In genomic region chr3:35474361-35474760, GRCm38 (mm10) we compare ENCODE assay signal across 24 mouse cellular contexts.
DNase-seq lines count a peak whose midpoint lies in the region; ATAC-seq and TF ChIP-seq lines count a peak whose summit lies in the region.
"Had no signal": no experiment of that assay in that cellular context is flagged by ENCODE, and none has a peak within 500 bp of the region (broad histone marks: within the 10 kb centered on the region; RNA-seq: fewer than 3 reads in every experiment).

No protein-coding gene starts in this region.

- WGBS in midbrain, embryonic 10.5 days, result 42% methylated on average over 6 of the region's 6 CpGs
- whole genome bisulfite sequencing in midbrain, postnatal 0 days, result 36% methylated on average over 6 of the region's 6 CpGs
- 46% methylated on average over 6 of the region's 6 CpGs for WGBS in embryonic facial prominence, embryonic 10.5 days
- 30% methylated on average over 6 of the region's 6 CpGs for WGBS in limb, embryonic 10.5 days
- 22% methylated on average over 6 of the region's 6 CpGs for WGBS in neural tube, embryonic 14.5 days

- no peak for TF ChIP-seq CTCF in midbrain, postnatal 0 days (IDR thresholded peaks at IDR 0.05)

- DNase-seq in midbrain, embryonic 10.5 days (ENCODE audit: low spot score), result peak; percentile 33
- DNase-seq in midbrain, postnatal 0 days (ENCODE audit: low spot score), result no peak
- peak; percentile 20 for DNase-seq in embryonic facial prominence, embryonic 10.5 days (ENCODE audit: low spot score)
- peak; percentile 62 for DNase-seq in limb, embryonic 10.5 days (ENCODE audit: low spot score)
- DNase-seq in heart, postnatal 4 days, result no peak
- no peak for DNase-seq in left cerebral cortex, postnatal 36 days (ENCODE audit: low spot score in 2 of 2)
- no peak for DNase-seq in cerebellum, adult 8-10 months
- DNase-seq: adrenal gland, postnatal 10 days; B cell, adult 2 months; cerebellum, postnatal 10 days; gastrocnemius, adult 2 months; heart, postnatal 14 days; kidney, adult 11 months; lung, adult 2 months; retina, postnatal 1 day; right cerebral cortex, postnatal 4 days had no signal

- peak overlapping the region; percentile 34; the same call in 1 of the 2 replicates for H3K27ac ChIP-seq in midbrain, embryonic 10.5 days (replicated peaks)
- no peak overlapping the region for H3K27ac ChIP-seq in midbrain, postnatal 0 days (ENCODE audit: low read depth, low read length)
- H3K27ac ChIP-seq in embryonic facial prominence, embryonic 10.5 days (replicated peaks), result no peak overlapping the region
- no peak overlapping the region for H3K27ac ChIP-seq in limb, embryonic 10.5 days
- H3K27ac ChIP-seq in neural tube, embryonic 14.5 days (ENCODE audit: low read depth, low read length), result no peak overlapping the region
- H3K27ac ChIP-seq: embryonic facial prominence, embryonic 13.5 days; gastrocnemius, adult 2 months; kidney, postnatal 0 days; layer of hippocampus, adult 2 months; liver, embryonic 12.5 days had no signal

- no peaks in the 10 kb centered on the region for H3K27me3 ChIP-seq in midbrain, embryonic 10.5 days (ENCODE audit: low read depth, poor library complexity, severe bottlenecking)
- no peaks in the 10 kb centered on the region for H3K27me3 ChIP-seq in midbrain, postnatal 0 days (ENCODE audit: insufficient read depth, low read length)
- no peaks in the 10 kb centered on the region for H3K27me3 ChIP-seq in embryonic facial prominence, embryonic 10.5 days (replicated peaks; ENCODE audit: low read depth, poor library complexity, severe bottlenecking)
- no peaks in the 10 kb centered on the region for H3K27me3 ChIP-seq in limb, embryonic 10.5 days (ENCODE audit: low read depth, poor library complexity, severe bottlenecking)
- H3K27me3 ChIP-seq in neural tube, embryonic 14.5 days (ENCODE audit: control insufficient read depth, insufficient read depth, low read length), result peaks cover 2% of the 10 kb centered on the region; the same call in 1 of the 2 replicates
- H3K27me3 ChIP-seq: embryonic facial prominence, embryonic 13.5 days; heart, embryonic 12.5 days; liver, embryonic 12.5 days; megakaryocyte, embryonic 14.5 days had no signal

- H3K4me3 ChIP-seq in midbrain, embryonic 10.5 days, result no peak overlapping the region
- no peak overlapping the region for H3K4me3 ChIP-seq in midbrain, postnatal 0 days (ENCODE audit: low read depth, low read length)
- no peak overlapping the region for H3K4me3 ChIP-seq in embryonic facial prominence, embryonic 10.5 days
- H3K4me3 ChIP-seq in limb, embryonic 10.5 days, result no peak overlapping the region
- H3K4me3 ChIP-seq in neural tube, embryonic 14.5 days (ENCODE audit: low read depth, low read length), result no peak overlapping the region
- H3K4me3 ChIP-seq: embryonic facial prominence, embryonic 13.5 days; gastrocnemius, adult 2 months; heart, embryonic 12.5 days; layer of hippocampus, adult 2 months; liver, embryonic 12.5 days; megakaryocyte, embryonic 14.5 days had no signal

- H3K36me3 ChIP-seq in midbrain, embryonic 10.5 days, result no peaks in the 10 kb centered on the region
- no peaks in the 10 kb centered on the region for H3K36me3 ChIP-seq in midbrain, postnatal 0 days (ENCODE audit: insufficient read depth, low read length)
- H3K36me3 ChIP-seq in embryonic facial prominence, embryonic 10.5 days (replicated peaks), result no peaks in the 10 kb centered on the region
- no peaks in the 10 kb centered on the region for H3K36me3 ChIP-seq in limb, embryonic 10.5 days
- no peaks in the 10 kb centered on the region for H3K36me3 ChIP-seq in neural tube, embryonic 14.5 days (ENCODE audit: control insufficient read depth, insufficient read depth, low read length)
- H3K36me3 ChIP-seq: embryonic facial prominence, embryonic 13.5 days; heart, embryonic 12.5 days; liver, embryonic 12.5 days had no signal

- H3K9me3 ChIP-seq in midbrain, embryonic 10.5 days (replicated peaks), result no peaks in the 10 kb centered on the region
- no peaks in the 10 kb centered on the region for H3K9me3 ChIP-seq in midbrain, postnatal 0 days (ENCODE audit: low read length)
- H3K9me3 ChIP-seq in embryonic facial prominence, embryonic 10.5 days, result no peaks in the 10 kb centered on the region
- no peaks in the 10 kb centered on the region for H3K9me3 ChIP-seq in limb, embryonic 10.5 days (replicated peaks)
- no peaks in the 10 kb centered on the region for H3K9me3 ChIP-seq in neural tube, embryonic 14.5 days (ENCODE audit: control insufficient read depth, low read length)
- H3K9me3 ChIP-seq: embryonic facial prominence, embryonic 13.5 days; heart, embryonic 12.5 days; liver, embryonic 12.5 days; megakaryocyte, embryonic 14.5 days had no signal

- H3K9ac ChIP-seq in midbrain, postnatal 0 days (replicated peaks; ENCODE audit: low read length, poor library complexity, severe bottlenecking), result no peak overlapping the region
- no peak overlapping the region for H3K9ac ChIP-seq in neural tube, embryonic 14.5 days (replicated peaks; ENCODE audit: low read depth, low read length)
- H3K9ac ChIP-seq: embryonic facial prominence, embryonic 13.5 days; heart, embryonic 12.5 days; liver, embryonic 12.5 days had no signal

- peaks cover 25% of the 10 kb centered on the region for H3K4me1 ChIP-seq in midbrain, embryonic 10.5 days
- no peaks in the 10 kb centered on the region for H3K4me1 ChIP-seq in midbrain, postnatal 0 days (ENCODE audit: insufficient read depth, low read length)
- H3K4me1 ChIP-seq in embryonic facial prominence, embryonic 10.5 days, result peaks cover 18% of the 10 kb centered on the region
- peaks cover 13% of the 10 kb centered on the region for H3K4me1 ChIP-seq in limb, embryonic 10.5 days
- H3K4me1 ChIP-seq in neural tube, embryonic 14.5 days (ENCODE audit: control insufficient read depth, insufficient read depth, low read length), result 0 out of 2 replicates have a peak, but pooled peaks cover 3% of the 10 kb centered on the region
- H3K4me1 ChIP-seq: liver, embryonic 12.5 days; megakaryocyte, embryonic 14.5 days had no signal

- no peak overlapping the region for H3K4me2 ChIP-seq in midbrain, postnatal 0 days (ENCODE audit: low read depth, low read length, poor library complexity, severe bottlenecking)
- H3K4me2 ChIP-seq in neural tube, embryonic 14.5 days (ENCODE audit: low read depth, low read length), result no peak overlapping the region
- H3K4me2 ChIP-seq: embryonic facial prominence, embryonic 13.5 days; heart, embryonic 12.5 days; liver, embryonic 12.5 days had no signal

- intact Hi-C loops in left cerebral cortex, postnatal 36 days (cut with DNase I), result loop anchor here (2.0 kb wide), 1 partner anchor 134 kb away; no protein-coding TSS in a partner anchor

- ATAC-seq in midbrain, postnatal 0 days (ENCODE audit: low FRiP score), result no peak
- ATAC-seq in neural tube, embryonic 14.5 days (ENCODE audit: low read depth), result peak; percentile 44
- ATAC-seq: hindbrain, embryonic 16.5 days; liver, embryonic 12.5 days had no signal

Comparison
In these comparisons a context has a peak if more than half of its experiments do, and no peak if none do; other contexts are left out.
1. DNase-seq: peak in midbrain, embryonic 10.5 days (single experiment), embryonic facial prominence, embryonic 10.5 days (single experiment) and limb, embryonic 10.5 days (single experiment); none in midbrain, postnatal 0 days (single experiment), heart, postnatal 4 days (single experiment), left cerebral cortex, postnatal 36 days (0 of 2) and cerebellum, adult 8-10 months (single experiment).